Mouse (Mus musculus) T-helper 17 cell (primary cell): ENCODE measurements around the gene Lpo.
"Not testable (repeated sequence)": the region's sequence is repeated elsewhere in the genome, so short reads cannot be mapped to it uniquely, and the experiment has no call there.

Source experiments
- in situ Hi-C, 2 experiments: fragments of 300-600 bp; cut with MboI, MseI; formaldehyde crosslinking; loops; 1 replicate in 1 of 2; 2 replicates in 1 of 2; pipeline ENCODE4 v1.15.1; 2025; ENCODE audit warnings: high pct_unique_total_duplicates in 2 of 2

Gene Lpo

DNA sequence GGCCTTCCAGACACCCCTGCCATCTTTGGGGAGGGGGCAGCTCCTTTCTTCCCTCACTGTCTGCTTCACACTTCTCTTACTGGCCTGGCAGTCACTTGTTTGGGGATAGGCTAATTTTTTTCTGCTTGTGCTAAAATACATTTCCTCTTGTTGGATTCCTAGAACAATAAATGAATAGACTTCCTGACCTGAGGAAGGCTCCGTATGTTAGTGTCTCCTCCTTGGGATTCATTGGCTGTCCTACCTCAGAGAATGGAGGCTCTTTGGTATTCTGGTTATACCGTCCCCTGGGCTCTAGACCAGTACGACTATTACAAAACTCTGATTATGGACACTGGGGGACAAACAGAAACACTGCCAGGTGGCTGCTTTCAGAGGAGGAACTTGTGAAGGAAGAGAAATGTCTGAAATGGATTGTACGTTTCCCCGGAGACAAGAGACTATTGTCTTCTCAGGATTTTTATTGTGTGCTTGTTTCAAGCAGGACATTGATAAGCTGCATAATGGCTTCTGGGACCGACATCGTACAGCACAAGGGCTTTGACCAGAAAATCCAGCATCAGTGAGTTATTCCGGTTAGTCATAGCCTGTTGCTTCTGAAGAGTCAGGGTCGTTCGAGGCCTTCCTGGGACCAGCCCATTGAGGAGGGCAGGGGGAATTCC, at the start of gene Lpo:
TSS of gene Lpo (minus strand) at position 51 of the 662 bp plus-strand sequence.
- in situ Hi-C loops: no loop called here

- in situ Hi-C loops: no loop called here
Measured at GRCm38 (mm10) chr11:87875436-87875835, 47.3 kb upstream of the Lpo start, which contains the start of gene Epx. Gene Epx, minus strand, starts transcription at chr11:87875536.

DNA sequence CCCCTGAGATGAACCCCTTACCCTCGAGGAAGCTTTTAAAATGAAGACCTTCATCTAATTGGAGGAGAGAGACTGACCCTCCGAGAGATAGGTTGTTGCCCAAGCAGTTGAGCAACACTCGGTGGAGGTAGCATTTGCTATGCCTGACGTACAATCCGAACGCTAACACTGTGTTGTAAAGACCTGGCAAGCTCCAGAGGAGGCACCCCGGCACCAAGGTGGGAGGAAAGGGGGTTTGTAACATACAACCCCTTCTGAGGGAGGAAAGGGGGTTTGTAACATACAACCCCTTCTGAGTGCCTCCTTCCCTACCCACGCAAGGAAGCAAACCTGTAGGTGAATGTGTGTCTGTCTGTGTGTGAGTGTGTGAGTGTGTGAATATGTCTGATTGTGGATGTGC, 43.7 kb upstream of the Lpo start:
- in situ Hi-C loops: no loop called here

- in situ Hi-C loops: no loop called here
Measured at GRCm38 (mm10) chr11:87870096-87870495, 42.0 kb upstream of the Lpo start.

DNA sequence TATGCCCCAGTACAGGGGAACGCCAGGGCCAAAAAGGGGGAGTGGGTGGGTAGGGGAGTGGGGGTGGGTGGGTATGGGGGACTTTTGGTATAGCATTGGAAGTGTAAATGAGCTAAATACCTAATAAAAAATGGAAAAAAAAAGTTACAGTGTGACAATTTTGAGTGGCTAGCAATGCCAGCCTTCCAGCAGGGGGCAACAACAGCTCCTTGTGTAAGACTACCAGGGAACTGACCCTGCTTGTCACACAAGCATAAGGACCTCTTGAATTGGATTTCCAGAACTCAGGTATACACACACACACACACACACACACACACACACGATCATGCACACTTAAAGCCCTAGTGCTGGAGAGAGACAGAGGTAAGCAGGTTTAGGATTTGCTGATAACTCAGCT, 38.8 kb upstream of the Lpo start:
- in situ Hi-C loops: not testable (repeated sequence)

GRCm38 (mm10) chr11:87862805-87863204, 34.7 kb upstream of the Lpo start:
- in situ Hi-C loops: no loop called here

- in situ Hi-C loops: no loop called here
Measured at GRCm38 (mm10) chr11:87860426-87860825, 32.3 kb upstream of the Lpo start.

DNA sequence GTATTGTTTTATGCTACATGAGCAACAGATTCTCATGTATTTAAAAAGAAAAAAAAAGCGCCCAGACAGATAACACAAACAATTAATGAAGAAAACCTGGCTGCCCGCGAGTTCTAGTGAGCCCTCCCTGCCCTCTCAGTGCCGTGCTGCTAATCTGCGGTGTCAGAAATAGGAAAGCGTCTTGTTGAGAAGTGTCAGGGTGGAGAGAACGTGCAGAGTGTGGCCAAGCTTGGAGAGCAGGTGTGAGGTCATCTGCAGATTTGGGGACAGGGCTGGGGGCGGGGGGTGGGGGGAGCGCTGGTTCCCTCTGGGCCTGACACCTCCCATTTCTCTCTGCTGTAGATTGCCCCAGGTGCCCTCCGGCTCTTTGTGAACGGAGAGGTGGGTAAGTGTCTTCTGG, 31.2 kb upstream of the Lpo start:
- in situ Hi-C loops: no loop called here

DNA sequence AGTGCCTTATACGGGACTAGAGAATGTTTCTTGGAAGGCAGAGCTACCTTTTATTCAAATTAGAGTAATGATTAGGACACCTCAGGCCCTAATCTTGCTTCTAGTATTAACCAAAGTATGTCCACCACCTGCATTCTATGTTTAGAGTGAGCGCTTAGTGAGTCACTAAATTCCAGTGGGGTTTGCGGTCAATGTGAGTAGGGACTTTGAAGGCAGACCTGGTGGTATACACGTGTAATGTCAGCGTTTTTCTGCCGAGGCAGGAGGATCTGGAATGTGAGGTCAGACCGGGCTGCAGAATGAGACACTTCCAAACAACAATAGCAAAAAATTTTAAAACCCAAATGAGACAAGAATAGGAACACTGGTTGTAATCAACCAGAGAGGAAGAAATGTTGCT, 26.5 kb upstream of the Lpo start:
- in situ Hi-C loops: no loop called here

GRCm38 (mm10) chr11:87853597-87853954, 25.5 kb upstream of the Lpo start:
- in situ Hi-C loops: no loop called here

- in situ Hi-C loops: no loop called here
Measured at GRCm38 (mm10) chr11:87852690-87853596, 24.9 kb upstream of the Lpo start, which contains the start of gene Mks1. Gene Mks1, plus strand, starts transcription at chr11:87853215.

DNA sequence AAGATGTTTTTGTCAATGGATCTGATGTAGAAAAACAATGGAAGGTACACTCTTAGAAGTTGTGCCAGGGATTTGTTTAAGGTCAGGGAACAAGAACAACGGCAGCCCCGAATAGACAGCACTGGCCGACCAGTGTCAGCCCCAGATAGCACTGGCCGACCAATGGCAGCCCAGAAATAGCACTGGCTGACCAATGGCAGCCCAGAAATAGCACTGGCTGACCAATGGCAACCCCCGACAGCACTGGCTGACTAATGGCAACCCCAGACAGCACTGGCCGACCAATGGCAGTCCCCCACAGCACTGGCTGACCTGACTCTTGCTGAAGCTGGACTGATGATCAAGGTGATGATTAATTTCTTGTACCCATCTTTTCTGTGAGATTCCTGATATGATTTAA, 19.8 kb upstream of the Lpo start:
- in situ Hi-C loops: no loop called here

DNA sequence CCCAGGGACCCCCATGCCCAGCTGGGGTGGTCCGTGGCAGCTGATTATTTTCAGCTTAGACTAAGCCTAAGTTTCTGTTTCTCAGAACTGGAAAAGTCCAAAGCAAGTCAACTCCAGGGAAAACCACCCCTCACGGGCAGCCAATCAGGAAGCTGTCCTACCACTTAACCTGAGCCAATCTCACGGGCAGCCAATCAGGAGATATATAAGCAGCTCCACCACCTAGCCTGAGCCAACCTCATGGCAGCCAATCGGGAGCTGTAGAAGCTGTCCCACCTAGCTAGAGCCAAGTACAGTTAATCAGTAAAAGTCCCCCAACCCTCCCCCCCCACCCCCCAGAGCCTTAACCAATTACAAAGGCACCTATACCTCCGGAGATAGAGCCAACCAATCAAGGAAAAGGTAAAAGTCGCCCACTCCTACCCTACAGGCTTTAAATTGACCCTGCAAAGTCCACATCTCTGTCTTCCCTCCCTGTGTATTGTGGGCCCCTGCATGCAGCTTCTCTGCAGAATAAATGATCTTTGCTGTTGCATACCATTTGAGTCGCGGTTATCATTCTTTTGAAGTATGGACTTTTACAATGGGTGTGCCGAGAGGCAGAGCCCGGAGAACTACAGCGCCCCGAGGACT, 19.0 kb upstream of the Lpo start:
- in situ Hi-C loops: no loop called here

DNA sequence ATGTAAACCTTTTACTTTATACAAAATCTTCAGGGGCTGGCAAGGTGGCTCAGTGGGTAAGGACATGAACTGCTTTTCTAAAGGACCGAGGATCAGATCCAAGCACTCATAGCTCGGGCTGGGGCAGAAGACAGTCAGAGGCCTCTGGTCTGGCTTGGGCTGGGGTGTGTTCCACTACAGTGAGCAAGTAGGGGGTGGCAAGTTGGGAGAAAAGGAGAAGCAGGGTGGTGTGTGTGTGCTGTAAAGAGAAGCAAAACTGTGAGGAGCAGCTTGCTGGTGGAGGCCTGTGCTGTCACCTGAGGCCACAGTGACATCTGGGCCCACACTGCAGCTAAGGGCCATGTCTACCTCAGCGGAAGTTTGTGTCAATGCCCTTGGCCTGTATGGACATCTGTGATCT, 13.3 kb upstream of the Lpo start:
- in situ Hi-C loops: no loop called here

DNA sequence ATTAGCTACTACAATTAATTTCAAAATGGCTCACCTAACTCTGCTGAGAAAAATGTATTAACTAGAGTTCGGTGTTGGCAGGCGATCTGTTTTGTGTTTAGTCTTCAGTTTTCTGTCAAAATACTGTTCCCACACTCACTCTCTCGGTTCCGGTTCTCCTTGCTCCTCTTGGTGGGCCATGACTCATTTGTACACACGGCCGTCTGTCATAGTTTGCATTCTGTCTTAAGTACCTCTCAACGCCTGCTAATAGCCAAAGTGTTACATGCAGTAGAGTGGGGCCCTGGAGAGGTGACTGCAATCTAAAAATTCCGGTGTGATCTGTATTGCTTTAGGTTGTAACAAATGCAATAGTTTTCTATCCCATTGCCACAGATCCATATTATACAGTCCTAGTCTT, 12.6 kb upstream of the Lpo start:
- in situ Hi-C loops: no loop called here

DNA sequence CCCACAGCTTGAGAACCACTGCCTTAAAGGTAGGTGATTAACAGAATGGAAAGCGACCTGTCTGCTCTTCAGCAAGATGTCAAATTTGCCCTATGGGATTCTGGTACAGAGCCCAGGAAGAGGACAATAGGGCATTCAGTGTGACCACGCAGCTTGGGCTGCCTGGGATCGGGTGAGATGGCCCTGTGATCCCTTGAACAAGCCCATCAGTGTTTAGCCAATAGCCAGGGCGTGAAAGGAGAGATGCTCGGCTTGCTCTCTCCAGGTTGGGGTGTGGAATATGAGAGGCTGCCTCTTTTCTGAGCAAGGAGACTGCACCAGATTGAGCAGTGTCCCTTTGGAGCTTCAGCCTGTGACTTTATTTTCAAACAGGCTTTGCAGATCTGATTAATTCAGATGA, 6.6 kb downstream of the Lpo start:
- in situ Hi-C loops: no loop called here

- in situ Hi-C loops: no loop called here
Measured at GRCm38 (mm10) chr11:87817443-87817773, 10.7 kb downstream of the Lpo start.

DNA sequence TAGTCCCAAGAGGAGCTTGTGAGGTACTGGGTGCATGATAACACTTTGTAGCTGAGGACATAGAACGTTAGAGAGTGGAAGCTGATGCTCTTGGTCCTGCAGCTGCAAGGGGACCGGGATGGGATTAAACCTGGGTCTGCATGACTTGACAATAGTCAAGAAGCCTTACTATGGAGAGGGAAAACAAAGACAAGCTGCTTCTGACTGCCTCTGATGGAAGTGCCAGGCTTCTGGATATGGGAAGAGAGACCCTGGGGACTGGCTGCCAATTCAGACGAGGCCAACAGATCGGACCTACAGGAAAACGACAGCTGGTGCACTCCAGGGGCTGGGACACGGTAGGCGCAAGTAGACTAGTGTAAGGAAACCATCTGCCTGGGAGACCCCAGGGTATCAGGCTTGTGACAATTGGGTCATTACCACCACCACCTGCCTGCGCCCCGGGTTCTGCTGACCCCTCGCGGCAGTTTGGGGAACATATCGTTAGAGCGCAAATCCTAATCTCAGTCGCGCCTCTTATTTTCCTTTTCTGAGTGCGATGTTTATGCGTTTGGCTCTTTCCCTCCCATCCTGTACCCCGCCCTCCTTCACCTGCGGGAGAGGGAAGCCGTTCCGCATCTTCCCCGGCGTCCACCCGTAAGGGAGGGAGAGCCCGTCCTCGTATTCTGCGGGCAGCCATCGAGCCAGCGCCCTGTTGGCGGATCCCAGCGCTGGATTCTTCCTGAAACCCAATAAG, 11.2 kb downstream of the Lpo start:
- in situ Hi-C loops: no loop called here

GRCm38 (mm10) chr11:87814831-87815230, 13.3 kb downstream of the Lpo start:
- in situ Hi-C loops: no loop called here

GRCm38 (mm10) chr11:87811396-87811795, 16.7 kb downstream of the Lpo start:
- in situ Hi-C loops: no loop called here

- in situ Hi-C loops: no loop called here
Measured at GRCm38 (mm10) chr11:87808236-87808635, 19.9 kb downstream of the Lpo start.

DNA sequence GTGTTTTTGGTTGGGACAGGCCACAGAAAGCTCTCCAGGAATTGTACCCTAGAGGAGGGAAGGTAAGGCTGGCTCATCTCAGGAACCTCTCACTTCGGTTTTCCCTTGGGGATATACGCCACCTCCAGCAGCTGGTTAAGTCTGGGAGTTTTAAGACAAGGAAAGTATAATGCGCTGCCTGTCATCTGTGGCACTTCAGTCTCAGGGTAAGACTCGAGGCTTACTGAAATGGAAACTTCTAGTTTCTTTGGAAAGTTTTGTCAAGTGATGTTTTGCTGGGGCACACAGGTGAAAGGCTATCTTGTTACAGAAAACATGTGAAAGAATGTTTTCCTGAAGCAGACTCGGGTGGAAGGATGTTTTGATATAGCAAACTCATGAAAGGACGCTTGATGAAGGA, 20.7 kb downstream of the Lpo start:
- in situ Hi-C loops: no loop called here
